Mouse (Mus musculus): ENCODE data around the gene Adamts17.

GRCm38 (mm10) chr7:67013211-67013895 is 173.8 kb downstream of the Adamts17 start:
- TF ChIP-seq CTCF (IDR thresholded peaks at IDR 0.05; ENCODE audit: low read depth, low read length) (no peak), POLR2A (IDR thresholded peaks at IDR 0.05; ENCODE audit: insufficient read depth, low read length) (no peak)

Data from ES-Bruce4 (cell line).